Mouse (Mus musculus): Measurements from ENCODE around the gene Fam222a.

Fam222a gene

DNA sequence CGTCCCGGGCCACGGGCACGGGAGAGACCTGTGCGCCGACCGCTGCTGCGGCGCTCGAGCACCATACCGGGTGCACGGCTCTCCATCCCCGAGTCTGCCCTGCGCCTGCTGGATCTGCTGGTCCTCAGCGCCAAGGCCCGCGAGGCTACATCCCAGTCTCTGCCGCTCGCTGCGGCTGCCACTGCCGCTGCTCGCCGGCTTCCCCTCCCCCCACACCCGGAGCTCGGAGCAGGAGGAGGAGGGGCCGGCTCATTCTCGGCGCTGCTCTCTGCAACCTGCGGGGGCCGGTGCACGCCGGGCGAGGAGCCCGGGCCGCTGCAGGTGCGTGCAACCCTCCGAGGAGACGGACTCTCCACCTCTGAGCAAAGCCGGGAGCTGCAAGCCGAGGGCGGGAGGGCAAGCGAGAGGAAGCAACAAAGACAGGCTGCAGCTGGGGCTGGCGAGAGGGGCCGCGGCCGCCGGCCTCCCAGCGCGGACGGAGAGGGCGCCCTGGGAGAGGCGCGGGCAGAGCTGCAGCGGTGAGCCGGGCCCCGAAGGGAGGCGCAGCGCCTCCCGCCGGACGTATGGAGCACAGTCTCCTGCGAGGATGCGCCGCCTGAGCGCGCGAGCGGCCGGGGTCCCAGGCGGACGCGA is at the start of gene Fam222a:
Gene Fam222a, plus strand, starts transcription at position 452 of the 633 bp plus-strand sequence.
- DNase-seq (ENCODE audit: low spot score): peak; percentile 82

DNA sequence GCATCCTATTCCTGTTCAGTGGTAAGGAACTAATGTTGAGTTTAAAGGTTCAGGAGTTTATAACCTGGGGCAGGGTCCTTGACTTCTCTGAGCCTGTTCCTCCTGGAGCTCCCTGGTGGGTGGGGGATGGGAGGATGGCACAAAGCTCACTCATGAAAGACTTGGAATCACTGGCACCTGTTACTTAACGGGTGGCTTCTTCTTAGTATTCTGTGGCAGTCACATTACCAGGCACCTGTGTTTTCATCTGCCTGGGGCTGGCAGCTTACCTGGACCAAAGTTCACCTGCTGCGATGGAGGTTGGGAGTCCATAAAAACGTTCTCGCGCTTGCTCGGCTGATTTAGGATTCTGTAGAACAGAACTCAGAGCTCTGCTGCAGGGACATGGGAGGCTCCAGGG is 39.5 kb upstream of the Fam222a start:
- DNase-seq (ENCODE audit: low spot score): no peak

DNA sequence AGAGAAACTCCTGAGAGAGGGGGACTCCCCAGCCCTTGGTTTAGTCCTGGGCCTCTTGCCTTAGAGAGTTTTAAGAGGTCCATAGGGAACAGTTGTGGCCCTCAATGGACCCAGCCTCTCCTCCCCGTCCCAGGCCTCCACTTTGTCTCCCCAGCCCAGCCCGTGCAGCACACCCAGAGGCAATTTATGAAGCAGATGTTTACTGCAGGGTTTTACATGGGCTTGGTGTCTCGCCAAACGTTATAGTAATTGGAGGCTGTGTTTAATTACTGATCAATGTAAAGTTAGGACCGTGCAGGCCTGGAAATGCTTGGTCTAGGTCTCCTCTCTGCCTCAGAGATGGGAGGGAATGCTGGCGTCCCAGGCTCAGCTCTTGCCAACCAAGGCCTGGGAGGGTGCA is 37.5 kb upstream of the Fam222a start:
- no peak for DNase-seq (ENCODE audit: low spot score)

- DNase-seq (ENCODE audit: low spot score): no peak
Observed at GRCm38 (mm10) chr5:114532055-114532454, 35.8 kb upstream of the Fam222a start.

DNA sequence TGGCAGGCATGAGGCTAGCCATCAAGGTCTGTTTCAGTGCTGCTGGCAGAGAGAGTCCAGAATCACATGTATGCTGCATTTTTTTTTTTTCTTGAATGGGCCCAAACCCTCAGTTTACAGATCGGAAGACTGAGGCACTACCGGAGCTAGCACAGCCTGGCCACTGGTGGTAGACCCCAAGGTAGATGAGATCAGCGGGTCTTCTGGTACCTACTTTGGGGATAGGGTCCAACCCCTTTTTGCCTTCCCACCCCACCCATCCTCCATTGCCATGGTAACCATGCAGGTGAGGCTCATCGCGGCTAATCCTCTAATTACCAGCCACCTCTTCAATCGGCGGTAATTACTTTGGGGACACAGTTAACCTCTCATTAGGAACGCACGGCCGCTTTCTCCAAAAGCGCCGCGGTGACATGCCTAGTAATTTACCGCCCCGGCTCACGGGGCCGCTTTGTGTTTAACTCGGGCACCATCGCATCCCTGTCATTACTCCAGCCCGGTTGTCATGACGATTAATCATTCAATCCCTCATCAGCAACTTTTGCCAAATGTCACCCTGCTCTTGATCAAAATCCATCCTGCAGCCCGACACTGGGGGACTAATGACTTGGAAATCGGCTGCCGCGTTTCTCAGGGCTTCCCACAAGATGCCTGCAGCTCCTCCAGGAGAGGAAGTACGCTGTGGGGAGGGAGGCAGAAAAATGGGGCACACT is 30.4 kb upstream of the Fam222a start:
- no peak for DNase-seq (ENCODE audit: low spot score)

- DNase-seq (ENCODE audit: low spot score): no peak
Observed at GRCm38 (mm10) chr5:114538021-114538405, 29.8 kb upstream of the Fam222a start.

- no peak for DNase-seq (ENCODE audit: low spot score)
Observed at GRCm38 (mm10) chr5:114538752-114539151, 29.1 kb upstream of the Fam222a start.

DNA sequence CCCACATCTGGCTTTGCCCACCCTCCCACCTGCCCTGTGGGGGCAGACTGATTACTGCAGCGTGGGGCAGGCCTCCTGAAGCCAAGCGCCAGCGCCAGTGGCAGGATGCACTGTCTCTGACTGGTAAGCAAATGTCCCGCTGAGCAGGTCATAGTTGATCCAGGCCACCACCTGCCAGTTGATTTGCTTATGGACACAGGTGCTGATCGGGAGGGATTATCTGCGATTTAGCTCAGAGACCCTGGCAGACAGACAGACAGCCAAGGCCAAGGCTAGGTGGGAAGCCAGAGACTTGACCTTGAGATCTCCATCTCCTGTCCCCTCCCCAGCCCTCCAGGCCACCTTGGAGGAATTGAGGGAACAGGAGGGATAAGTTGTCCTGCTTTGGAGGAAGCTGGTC is 28.1 kb upstream of the Fam222a start:
- DNase-seq (ENCODE audit: low spot score): no peak

DNA sequence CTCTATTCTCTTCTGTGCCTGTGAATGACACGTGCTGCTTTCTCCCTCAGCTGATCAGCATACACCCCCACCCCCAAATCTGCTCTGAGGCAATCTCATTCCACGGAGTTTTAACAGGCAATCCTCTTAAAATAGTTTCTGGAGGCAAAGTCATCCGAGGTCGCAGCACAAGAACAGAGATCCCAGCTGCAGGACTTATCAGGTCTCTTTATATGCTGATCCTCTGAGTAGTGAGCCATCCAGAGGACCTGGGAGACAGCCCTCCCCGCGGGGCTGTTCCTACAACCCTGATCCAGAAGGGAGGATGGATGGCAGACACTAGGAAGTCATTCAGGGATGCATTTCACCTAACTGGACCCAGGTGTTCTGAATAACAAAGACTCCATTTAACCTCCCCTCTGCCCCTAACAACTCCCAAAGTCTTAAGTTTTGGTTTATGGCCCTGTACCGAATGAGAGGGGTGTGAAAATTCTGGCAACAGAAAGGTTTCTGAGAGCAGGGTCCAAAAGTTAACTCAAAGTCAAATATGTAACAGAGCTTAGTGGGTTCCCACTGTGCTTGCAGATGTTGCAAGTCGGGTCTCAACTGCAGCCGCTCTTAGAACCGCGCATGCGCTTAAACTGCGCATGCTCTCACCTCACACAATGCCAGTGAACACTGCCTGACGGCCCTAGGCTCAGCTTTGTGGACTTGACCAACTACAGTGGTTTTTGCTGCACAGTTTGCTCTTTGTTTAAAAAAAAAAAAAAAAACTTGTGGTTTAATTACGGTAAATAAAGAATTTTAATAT is 26.0 kb upstream of the Fam222a start:
- DNase-seq (ENCODE audit: low spot score): no peak

DNA sequence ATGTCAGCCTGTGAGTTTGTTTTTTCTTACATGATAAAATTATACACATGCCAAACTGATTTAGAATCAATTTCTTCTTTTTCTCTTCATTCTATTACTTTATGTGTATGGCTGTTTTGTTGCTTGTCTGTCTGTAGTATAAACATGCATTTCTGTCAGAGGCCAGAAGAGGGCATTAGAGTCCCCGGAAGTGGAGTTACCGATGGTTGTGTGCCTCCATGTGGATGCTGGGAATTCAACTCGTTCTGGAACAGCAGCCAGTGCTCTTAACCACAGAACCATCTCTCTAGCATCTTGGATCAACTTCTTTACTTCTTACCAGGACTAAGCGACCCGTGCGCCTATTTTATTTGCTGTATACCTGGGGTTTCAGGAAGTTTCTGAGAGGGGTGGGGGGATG is 24.2 kb upstream of the Fam222a start:
- no peak for DNase-seq (ENCODE audit: low spot score)

DNA sequence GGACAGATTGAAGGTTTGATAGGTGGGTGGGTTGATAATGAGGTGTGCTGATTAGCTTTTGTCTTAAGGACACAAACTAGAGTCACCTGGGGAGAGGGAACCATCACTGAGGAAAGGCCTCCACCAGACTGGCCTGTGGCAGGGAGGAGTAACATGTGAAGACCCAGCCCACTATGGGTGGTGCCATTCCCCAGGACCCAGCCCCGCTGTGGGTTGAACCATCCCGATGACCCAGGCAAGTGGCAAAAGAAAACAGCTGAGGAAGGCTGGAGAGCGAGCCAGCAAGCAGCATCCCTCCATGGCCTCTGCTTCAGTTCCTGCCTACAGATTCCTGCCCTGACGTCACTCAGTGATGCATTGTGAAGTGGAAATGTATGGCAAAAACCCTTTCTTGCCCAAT is 23.6 kb upstream of the Fam222a start:
- DNase-seq (ENCODE audit: low spot score): no peak

- DNase-seq (ENCODE audit: low spot score): no peak
Observed at GRCm38 (mm10) chr5:114545076-114545475, 22.7 kb upstream of the Fam222a start.

GRCm38 (mm10) chr5:114548976-114549375 is 18.8 kb upstream of the Fam222a start:
- DNase-seq (ENCODE audit: low spot score): no peak

DNA sequence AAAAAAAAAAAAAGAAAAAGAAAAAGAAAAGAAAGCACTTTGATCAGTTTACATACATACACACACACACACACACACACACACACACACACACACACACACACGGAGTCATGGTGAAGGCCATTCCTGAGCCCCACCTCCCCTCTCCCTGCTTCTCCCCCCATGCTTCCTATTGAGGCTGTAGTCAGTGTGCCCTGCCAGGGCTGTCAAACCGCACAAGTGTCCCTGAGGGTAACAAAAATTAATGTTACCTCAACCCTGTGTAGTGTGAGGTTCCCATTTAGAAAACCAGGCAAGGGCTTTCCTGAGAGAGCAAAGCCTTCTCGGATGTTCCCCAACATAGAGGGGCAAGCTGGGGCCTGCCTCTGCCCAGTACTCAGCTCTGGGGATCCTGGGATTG is 18.0 kb upstream of the Fam222a start:
- DNase-seq (ENCODE audit: low spot score): no peak

DNA sequence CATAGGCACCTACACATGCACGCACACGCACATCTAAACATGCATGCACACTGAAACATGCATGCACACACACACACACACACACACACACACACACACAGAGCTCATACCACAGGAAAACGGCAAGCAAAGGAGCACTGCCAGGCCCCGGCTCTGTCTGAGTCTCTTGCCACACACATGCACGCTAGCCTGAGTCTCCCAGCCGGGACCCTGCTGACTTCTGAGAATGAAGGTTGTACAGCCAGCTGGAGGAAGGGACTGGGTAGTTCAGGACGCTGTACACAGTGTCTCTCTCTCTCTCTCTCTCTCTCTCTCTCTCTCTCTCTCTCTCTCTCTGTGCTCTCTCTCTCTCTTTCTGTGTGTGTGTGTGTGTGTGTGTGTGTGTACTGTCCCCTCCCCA is 17.4 kb upstream of the Fam222a start:
- DNase-seq (ENCODE audit: low spot score): no peak

DNA sequence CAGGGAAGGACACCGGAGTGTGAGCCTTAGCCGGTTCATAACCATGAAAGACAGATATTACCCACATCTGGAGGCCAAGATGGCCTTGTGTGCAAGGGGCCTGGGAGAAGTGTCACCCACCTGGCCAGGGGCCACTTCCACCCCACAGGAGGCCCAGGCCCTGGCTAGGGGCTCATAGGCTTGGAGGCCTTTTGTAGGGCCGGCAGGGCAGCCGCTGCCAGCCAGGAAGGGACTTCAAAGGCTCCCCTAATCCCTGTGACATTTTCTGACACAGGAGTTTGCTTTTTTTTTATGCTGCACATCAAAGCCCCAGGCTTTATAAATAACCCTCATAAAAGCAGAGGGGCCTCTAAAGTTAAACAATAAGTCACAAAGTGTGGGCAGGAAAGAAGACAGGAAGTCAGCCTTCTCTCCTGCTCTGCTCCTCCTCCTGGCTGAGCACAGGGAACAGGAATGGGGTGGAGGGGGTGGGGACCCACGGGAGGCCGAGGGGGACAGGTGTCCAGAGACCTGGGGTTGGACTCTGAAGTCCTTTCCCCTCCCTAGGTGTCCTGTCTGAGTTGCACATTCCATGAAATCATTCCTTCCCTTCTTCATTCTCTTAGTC is 16.8 kb upstream of the Fam222a start:
- DNase-seq (ENCODE audit: low spot score): no peak

- no peak for DNase-seq (ENCODE audit: low spot score)
Observed at GRCm38 (mm10) chr5:114552507-114553208, 15.2 kb upstream of the Fam222a start.

DNA sequence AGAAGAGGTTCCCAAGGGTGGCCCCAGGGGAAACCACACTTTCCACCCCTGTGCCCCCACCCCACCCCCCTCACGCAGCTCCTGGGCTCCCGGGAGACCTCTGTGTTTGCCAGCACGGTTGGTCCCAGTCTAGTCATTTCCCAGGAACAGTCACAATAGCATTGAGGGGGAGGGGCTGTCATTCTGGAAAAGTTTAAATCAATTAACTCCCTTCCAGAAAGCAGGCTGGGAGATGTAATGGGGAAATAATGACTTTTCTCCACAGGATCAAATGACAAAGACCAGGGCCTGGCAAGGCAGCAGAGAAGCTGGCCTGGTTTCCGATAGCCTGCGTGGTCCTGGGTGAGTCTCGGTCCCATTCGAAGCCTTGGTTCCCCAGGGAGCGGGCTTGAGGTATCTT is 14.1 kb upstream of the Fam222a start:
- no peak for DNase-seq (ENCODE audit: low spot score)

- DNase-seq (ENCODE audit: low spot score): no peak
Observed at GRCm38 (mm10) chr5:114555424-114555823, 12.4 kb upstream of the Fam222a start.

DNA sequence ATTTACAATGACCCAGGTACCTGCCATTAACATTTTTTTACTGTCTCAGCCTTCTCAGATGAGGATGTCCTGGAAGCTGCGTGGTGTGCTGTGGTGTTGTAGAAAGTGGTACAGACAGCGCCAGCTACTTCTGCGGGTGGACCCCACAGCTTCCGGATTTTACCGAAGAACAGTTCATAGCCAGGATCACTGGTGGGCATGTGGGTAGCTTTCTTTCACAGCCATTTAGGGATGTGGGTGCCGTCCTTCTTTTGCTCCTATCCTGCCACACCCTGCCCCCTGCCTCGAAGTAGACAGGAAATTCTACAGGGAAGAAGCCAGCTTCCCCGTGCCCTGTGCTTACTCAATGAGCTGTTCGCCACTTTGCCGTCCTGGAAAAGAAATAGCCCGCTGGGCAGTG is 11.7 kb upstream of the Fam222a start:
- no peak for DNase-seq (ENCODE audit: low spot score)

GRCm38 (mm10) chr5:114557765-114558731 is 9.8 kb upstream of the Fam222a start:
- peak; percentile 66 for DNase-seq (ENCODE audit: low spot score)
